Mouse (Mus musculus) testis, adult 2 months (tissue): ENCODE measurements around the gene Golph3.

ENCODE experiments used
- CTCF ChIP-seq: fragments of 200-500 bp; IDR thresholded peaks from 2 replicates; pipeline ENCODE4 v1.5.1; 2012; ENCODE audit warnings: low read depth, mild to moderate bottlenecking, inconsistent platforms, low read length, moderate library complexity; ENCODE audit not compliant: control insufficient read depth, insufficient read depth, insufficient replicate concordance
- POLR2A ChIP-seq: fragments of 200-500 bp; IDR thresholded peaks from 2 replicates; pipeline ENCODE4 v1.6.1; 2012; ENCODE audit warnings: low read depth, mild to moderate bottlenecking, inconsistent platforms, low read length, moderate library complexity; ENCODE audit not compliant: control insufficient read depth

- TF ChIP-seq CTCF (no peak), POLR2A (no peak)
Observed at GRCm38 (mm10) chr15:12331300-12331699, 10.1 kb downstream of the Golph3 start.
